Mouse (Mus musculus): Measurements from ENCODE around the gene Scd1. TPM values are rescaled to one million over a fixed set of nuclear protein-coding genes. Genes with fewer than 3 reads are reported as not detected.

Gene Scd1
- polyA plus RNA-seq, 1 experiment = 47.1 TPM

GRCm38 (mm10) chr19:44400076-44400475, 7.6 kb downstream of the Scd1 start:
- H3K79me2 ChIP-seq (ENCODE audit: control insufficient read depth, insufficient read depth) = peaks cover 6% of the 10 kb centered on the region
- no peak overlapping the region for H3ac ChIP-seq (ENCODE audit: control insufficient read depth, insufficient read length, low read depth)
- no peaks in the 10 kb centered on the region for H3K27me3 ChIP-seq (ENCODE audit: control insufficient read depth, insufficient read depth, insufficient read length)
- TF ChIP-seq USF1 (IDR thresholded peaks at IDR 0.05; ENCODE audit: low read depth) = no peak
- TF ChIP-seq MAX (IDR thresholded peaks at IDR 0.05) = no peak
- TF ChIP-seq MYOG (IDR thresholded peaks at IDR 0.05; ENCODE audit: control insufficient read depth, extremely low read depth, insufficient read length) = no peak
- no peak for TF ChIP-seq CEBPB (IDR thresholded peaks at IDR 0.05; ENCODE audit: low read depth)
- TF ChIP-seq FOSL1 (IDR thresholded peaks at IDR 0.05; ENCODE audit: insufficient read depth, low read length, poor library complexity, severe bottlenecking) = no peak
- TF ChIP-seq CTCF (IDR thresholded peaks at IDR 0.05; ENCODE audit: control insufficient read depth, insufficient read depth, insufficient read length) = no peak
- TF ChIP-seq MYOD1 (IDR thresholded peaks at IDR 0.05; ENCODE audit: control insufficient read depth, insufficient read length, low read depth) = no peak
- peaks cover 2% of the 10 kb centered on the region for H3K79me3 ChIP-seq (ENCODE audit: low read depth)
- H3K4me3 ChIP-seq (ENCODE audit: insufficient read depth, poor library complexity, severe bottlenecking) = no peak overlapping the region
- H3K36me3 ChIP-seq (ENCODE audit: control insufficient read depth, insufficient read depth) = peaks cover 84% of the 10 kb centered on the region

DNA sequence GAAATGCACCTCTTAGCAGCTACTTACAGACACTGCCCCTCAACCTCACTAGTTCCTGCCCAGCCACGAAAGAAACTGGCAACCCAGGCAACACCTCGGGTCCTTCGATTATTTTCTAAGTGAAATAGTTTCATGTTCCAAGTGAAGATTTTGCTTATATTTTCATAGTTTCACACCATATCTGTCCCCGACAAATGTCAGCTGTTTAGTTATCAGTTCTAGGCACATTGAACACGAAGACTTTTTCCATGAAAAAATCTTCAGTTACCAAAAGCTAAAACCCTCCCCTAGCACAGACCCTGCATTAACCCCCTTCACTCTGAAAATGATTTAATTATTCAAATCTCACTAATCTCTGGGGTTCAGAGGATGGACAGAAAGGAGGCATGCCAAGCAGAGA, 10.9 kb downstream of the Scd1 start:
- H3K27me3 ChIP-seq (ENCODE audit: control insufficient read depth, insufficient read depth, insufficient read length) = no peaks in the 10 kb centered on the region
- H3K36me3 ChIP-seq (ENCODE audit: control insufficient read depth, insufficient read depth) = peaks cover 70% of the 10 kb centered on the region
- no peaks in the 10 kb centered on the region for H3K79me2 ChIP-seq (ENCODE audit: control insufficient read depth, insufficient read depth)
- no peak for TF ChIP-seq MYOD1 (IDR thresholded peaks at IDR 0.05; ENCODE audit: control insufficient read depth, insufficient read length, low read depth)
- TF ChIP-seq FOSL1 (IDR thresholded peaks at IDR 0.05; ENCODE audit: insufficient read depth, low read length, poor library complexity, severe bottlenecking) = no peak
- no peak for TF ChIP-seq USF1 (IDR thresholded peaks at IDR 0.05; ENCODE audit: low read depth)
- no peak for TF ChIP-seq MYOG (IDR thresholded peaks at IDR 0.05; ENCODE audit: control insufficient read depth, extremely low read depth, insufficient read length)
- TF ChIP-seq CEBPB (IDR thresholded peaks at IDR 0.05; ENCODE audit: low read depth) = no peak
- no peak for TF ChIP-seq CTCF (IDR thresholded peaks at IDR 0.05; ENCODE audit: control insufficient read depth, insufficient read depth, insufficient read length)
- no peak for TF ChIP-seq MAX (IDR thresholded peaks at IDR 0.05)
- H3ac ChIP-seq (ENCODE audit: control insufficient read depth, insufficient read length, low read depth) = no peak overlapping the region
- H3K4me3 ChIP-seq (ENCODE audit: insufficient read depth, poor library complexity, severe bottlenecking) = no peak overlapping the region
- no peaks in the 10 kb centered on the region for H3K79me3 ChIP-seq (ENCODE audit: low read depth)

- Histone ChIP-seq H3ac (ENCODE audit: control insufficient read depth, insufficient read length, low read depth) (no peak overlapping the region), H3K36me3 (ENCODE audit: control insufficient read depth, insufficient read depth) (peaks cover 54% of the 10 kb centered on the region), H3K79me3 (ENCODE audit: low read depth) (no peaks in the 10 kb centered on the region), H3K27me3 (ENCODE audit: control insufficient read depth, insufficient read depth, insufficient read length) (no peaks in the 10 kb centered on the region), H3K4me3 (ENCODE audit: insufficient read depth, poor library complexity, severe bottlenecking) (no peak overlapping the region), H3K79me2 (ENCODE audit: control insufficient read depth, insufficient read depth) (no peaks in the 10 kb centered on the region)
- TF ChIP-seq MYOG (IDR thresholded peaks at IDR 0.05; ENCODE audit: control insufficient read depth, extremely low read depth, insufficient read length) (no peak), MAX (IDR thresholded peaks at IDR 0.05) (no peak), FOSL1 (IDR thresholded peaks at IDR 0.05; ENCODE audit: insufficient read depth, low read length, poor library complexity, severe bottlenecking) (no peak), CTCF (IDR thresholded peaks at IDR 0.05; ENCODE audit: control insufficient read depth, insufficient read depth, insufficient read length) (no peak), MYOD1 (IDR thresholded peaks at IDR 0.05; ENCODE audit: control insufficient read depth, insufficient read length, low read depth) (no peak), USF1 (IDR thresholded peaks at IDR 0.05; ENCODE audit: low read depth) (no peak), CEBPB (IDR thresholded peaks at IDR 0.05; ENCODE audit: low read depth) (no peak)
Observed at GRCm38 (mm10) chr19:44394972-44395371, 12.7 kb downstream of the Scd1 start.

DNA sequence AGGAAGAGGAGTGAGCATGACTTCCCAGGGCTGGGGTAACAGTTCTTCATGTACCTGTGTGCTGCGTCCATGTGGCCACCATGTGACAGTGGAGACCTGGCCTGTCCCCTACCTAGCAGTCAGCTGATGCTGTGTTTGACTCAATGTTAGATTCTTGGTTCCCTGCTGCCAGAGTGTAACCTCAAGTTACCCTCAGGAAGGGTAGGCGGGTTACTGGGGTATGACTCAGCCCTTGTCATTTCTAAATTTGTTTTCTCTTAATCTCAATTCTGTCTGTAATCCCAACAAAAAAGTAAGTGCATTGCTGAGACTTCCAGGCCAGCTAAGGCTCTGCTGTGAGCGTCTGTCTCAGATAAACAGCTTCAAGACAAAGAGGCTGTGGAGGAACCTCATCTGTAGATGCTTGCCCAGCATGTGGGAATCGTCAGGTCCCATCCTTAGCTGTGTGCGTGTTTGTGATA, 13.7 kb downstream of the Scd1 start:
- TF ChIP-seq FOSL1 (IDR thresholded peaks at IDR 0.05; ENCODE audit: insufficient read depth, low read length, poor library complexity, severe bottlenecking) (peak; percentile 8), MYOD1 (IDR thresholded peaks at IDR 0.05; ENCODE audit: control insufficient read depth, insufficient read length, low read depth) (no peak), CTCF (IDR thresholded peaks at IDR 0.05; ENCODE audit: control insufficient read depth, insufficient read depth, insufficient read length) (no peak), USF1 (IDR thresholded peaks at IDR 0.05; ENCODE audit: low read depth) (peak; percentile 64), MAX (IDR thresholded peaks at IDR 0.05) (no peak), CEBPB (IDR thresholded peaks at IDR 0.05; ENCODE audit: low read depth) (no peak)
- Histone ChIP-seq H3K4me3 (ENCODE audit: insufficient read depth, poor library complexity, severe bottlenecking) (no peak overlapping the region), H3K36me3 (ENCODE audit: control insufficient read depth, insufficient read depth) (peaks cover 44% of the 10 kb centered on the region), H3K27me3 (ENCODE audit: control insufficient read depth, insufficient read depth, insufficient read length) (no peaks in the 10 kb centered on the region), H3K79me2 (ENCODE audit: control insufficient read depth, insufficient read depth) (no peaks in the 10 kb centered on the region), H3ac (ENCODE audit: control insufficient read depth, insufficient read length, low read depth) (no peak overlapping the region), H3K79me3 (ENCODE audit: low read depth) (no peaks in the 10 kb centered on the region)

GRCm38 (mm10) chr19:44392339-44393009, 15.2 kb downstream of the Scd1 start:
- H3K79me2 ChIP-seq (ENCODE audit: control insufficient read depth, insufficient read depth) = no peaks in the 10 kb centered on the region
- peaks cover 30% of the 10 kb centered on the region for H3K36me3 ChIP-seq (ENCODE audit: control insufficient read depth, insufficient read depth)
- no peak overlapping the region for H3ac ChIP-seq (ENCODE audit: control insufficient read depth, insufficient read length, low read depth)
- H3K27me3 ChIP-seq (ENCODE audit: control insufficient read depth, insufficient read depth, insufficient read length) = no peaks in the 10 kb centered on the region
- TF ChIP-seq CEBPB (IDR thresholded peaks at IDR 0.05; ENCODE audit: low read depth) (no peak), MAX (IDR thresholded peaks at IDR 0.05) (no peak), FOSL1 (IDR thresholded peaks at IDR 0.05; ENCODE audit: insufficient read depth, low read length, poor library complexity, severe bottlenecking) (no peak), MYOG (IDR thresholded peaks at IDR 0.05; ENCODE audit: control insufficient read depth, extremely low read depth, insufficient read length) (no peak), CTCF (IDR thresholded peaks at IDR 0.05; ENCODE audit: control insufficient read depth, insufficient read depth, insufficient read length) (no peak), MYOD1 (IDR thresholded peaks at IDR 0.05; ENCODE audit: control insufficient read depth, insufficient read length, low read depth) (no peak), USF1 (IDR thresholded peaks at IDR 0.05; ENCODE audit: low read depth) (no peak)
- H3K79me3 ChIP-seq (ENCODE audit: low read depth) = no peaks in the 10 kb centered on the region
- H3K4me3 ChIP-seq (ENCODE audit: insufficient read depth, poor library complexity, severe bottlenecking) = no peak overlapping the region
